Mouse (Mus musculus) liver, postnatal 0 days (tissue): ENCODE measurements around the gene Gm37240.

Source experiments
- CTCF ChIP-seq: sonication (generic); IDR thresholded peaks from 2 replicates; pipeline ENCODE4 v1.5.1; 2016; ENCODE audit warnings: antibody characterized with exemption, low read depth
- EP300 ChIP-seq: IDR thresholded peaks from 2 replicates; pipeline ENCODE4 v1.6.1; 2016; ENCODE audit warnings: antibody characterized with exemption, low read depth, mild to moderate bottlenecking

- TF ChIP-seq CTCF = no peak
- no peak for TF ChIP-seq EP300
These were observed 1201.5 kb downstream of the Gm37240 start for GRCm38 (mm10) chr3:84685662-84686293.
